Mouse (Mus musculus) kidney, adult 2 months (tissue): Measurements from ENCODE around the gene Glul. TPM values are rescaled to one million over a fixed set of nuclear protein-coding genes. Genes with fewer than 3 reads are reported as not detected.
A peak's percentile ranks its signal among the peaks of the same experiment; 100 is the strongest.

Experiments used
- DNase-seq: peaks from one replicate; pipeline ENCODE4 v3.0.0; 2021
- H3K27ac ChIP-seq: fragments of 200-500 bp; 2 replicates; pipeline ENCODE4 v1.5.1; 2012; ENCODE audit warnings: low read depth, low read length, control low read depth, inconsistent platforms; ENCODE audit not compliant: insufficient read depth
- H3K27me3 ChIP-seq: fragments of 200-500 bp; replicated peaks from 2 replicates; pipeline ENCODE4 v1.6.1; 2012; ENCODE audit warnings: mild to moderate bottlenecking, moderate library complexity, low read length, inconsistent platforms; ENCODE audit not compliant: control insufficient read depth, insufficient read depth
- H3K36me3 ChIP-seq: fragments of 200-500 bp; 2 replicates; pipeline ENCODE4 v1.6.1; 2012; ENCODE audit warnings: mild to moderate bottlenecking, moderate library complexity, low read length, inconsistent platforms; ENCODE audit not compliant: control insufficient read depth, insufficient read depth
- H3K4me1 ChIP-seq: fragments of 200-500 bp; 2 replicates; pipeline ENCODE4 v1.6.1; 2011; ENCODE audit warnings: low read length; ENCODE audit not compliant: control insufficient read depth, insufficient read depth
- H3K4me3 ChIP-seq: fragments of 200-500 bp; 2 replicates; pipeline ENCODE4 v1.5.1; 2011; ENCODE audit warnings: mild to moderate bottlenecking, low read depth, low read length, control low read depth; ENCODE audit not compliant: insufficient read depth
- CTCF ChIP-seq: fragments of 200-500 bp; conservative IDR thresholded peaks from 2 replicates; pipeline ENCODE4 v1.5.1; 2011; ENCODE audit warnings: low read depth, mild to moderate bottlenecking, control low read depth, low read length, moderate library complexity, mixed read lengths; ENCODE audit not compliant: insufficient read depth, insufficient read length
- POLR2A ChIP-seq: fragments of 200-500 bp; IDR thresholded peaks from one replicate; pipeline ENCODE4 v1.6.1; 2011; ENCODE audit warnings: low read depth, low read length, control low read depth
- WGBS: fragments of 180-500 bp; shearing (Covaris S2); methylation state at CpG from one replicate; pipeline ENCODE4 v1.1.7; 2018; 5-methylcytosine and 5-hydroxymethylcytosine counted together
- polyA plus RNA-seq: library from polyadenylated mRNA; depleted of rRNA; stranded (reverse); fragments of >200 nt; gene quantifications from 2 replicates; pipeline ENCODE4 v1.2.3, GENCODE M21; 2012

Gene Glul
- polyA plus RNA-seq, 1 experiment: 1,046 TPM

DNA sequence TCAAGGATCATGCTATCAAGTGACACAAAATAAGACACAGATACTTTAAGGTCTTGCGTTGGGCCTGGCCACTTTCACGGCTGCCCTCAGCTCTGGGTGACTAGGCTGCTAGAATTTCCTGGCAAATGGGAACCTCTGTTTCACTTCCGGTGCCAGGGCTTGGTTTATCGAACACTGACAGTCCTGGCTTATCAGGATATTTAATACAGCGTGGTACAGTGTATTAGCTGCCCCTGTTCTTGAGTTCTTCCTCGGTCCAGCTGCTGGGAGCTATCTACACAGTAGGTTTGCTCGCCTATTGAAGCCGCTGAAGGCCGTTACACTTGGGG lies 10.2 kb downstream of the Glul start:
- peak; percentile 31 for DNase-seq
- H3K36me3 ChIP-seq: peaks cover 16% of the 10 kb centered on the region
- 47% methylated on average over 9 of the region's 9 CpGs for WGBS
- H3K4me3 ChIP-seq: no peak overlapping the region
- no peaks in the 10 kb centered on the region for H3K27me3 ChIP-seq
- peak overlapping the region; percentile 27 for H3K27ac ChIP-seq
- no peak for TF ChIP-seq CTCF
- TF ChIP-seq POLR2A: no peak
- peaks cover 13% of the 10 kb centered on the region for H3K4me1 ChIP-seq

DNA sequence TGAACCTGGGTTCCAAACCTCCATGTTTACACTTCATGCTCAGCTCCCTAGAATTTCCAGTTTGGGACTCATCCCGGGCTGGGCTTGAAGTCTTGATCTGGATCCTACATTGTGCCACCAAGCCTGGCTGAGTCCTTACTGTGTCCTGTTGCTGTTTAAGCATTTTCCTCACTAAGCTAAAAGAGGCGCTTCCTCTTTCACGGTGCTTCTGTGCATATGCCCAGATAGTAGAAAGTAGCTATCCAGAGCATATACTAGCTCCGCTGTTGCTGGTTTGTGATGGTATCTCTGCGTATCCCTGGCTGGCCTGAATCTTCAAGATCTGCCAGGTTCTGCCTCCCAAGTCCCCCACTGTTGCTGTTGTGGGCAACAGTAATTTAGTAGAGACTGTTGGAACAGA lies 10.7 kb downstream of the Glul start:
- WGBS: 69% methylated on average over 5 of the region's 5 CpGs
- Histone ChIP-seq H3K27ac (peak overlapping the region; percentile 64), H3K27me3 (no peaks in the 10 kb centered on the region), H3K4me3 (no peak overlapping the region), H3K4me1 (peaks cover 13% of the 10 kb centered on the region), H3K36me3 (peaks cover 14% of the 10 kb centered on the region)
- DNase-seq: peak; percentile 24
- TF ChIP-seq CTCF (no peak), POLR2A (no peak)

DNA sequence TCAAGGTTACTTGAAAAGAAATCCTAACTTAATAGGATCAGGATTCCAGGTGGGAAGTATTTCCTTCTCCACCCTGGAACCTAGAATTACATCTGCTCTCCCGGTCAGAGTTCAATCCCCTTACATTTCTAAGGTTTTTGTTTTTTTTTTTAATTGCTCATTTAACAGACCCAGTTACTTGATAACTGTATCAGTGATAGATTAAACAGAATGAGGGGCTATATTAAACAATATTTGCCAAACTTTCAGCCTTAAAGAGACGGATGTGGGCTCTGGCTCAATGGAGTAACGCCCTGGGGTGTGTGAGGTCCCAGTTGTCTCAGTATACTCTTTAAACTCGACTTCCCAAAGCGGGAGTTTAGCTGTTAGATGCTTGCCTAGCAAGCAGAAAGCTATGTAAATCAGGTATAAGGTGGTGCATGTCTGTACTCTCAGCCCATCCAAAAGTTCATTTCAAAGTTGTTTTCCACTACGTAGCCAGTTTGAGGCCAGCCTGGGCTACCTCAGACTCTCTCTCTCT lies 11.6 kb downstream of the Glul start:
- DNase-seq: peak; percentile 56
- Histone ChIP-seq H3K36me3 (peaks cover 14% of the 10 kb centered on the region), H3K4me1 (peaks cover 13% of the 10 kb centered on the region), H3K4me3 (no peak overlapping the region), H3K27me3 (no peaks in the 10 kb centered on the region), H3K27ac (peak overlapping the region; percentile 60; the same call in 1 of the 2 replicates)
- WGBS: 60% methylated on average over 6 of the region's 6 CpGs
- TF ChIP-seq POLR2A: no peak
- no peak for TF ChIP-seq CTCF

DNA sequence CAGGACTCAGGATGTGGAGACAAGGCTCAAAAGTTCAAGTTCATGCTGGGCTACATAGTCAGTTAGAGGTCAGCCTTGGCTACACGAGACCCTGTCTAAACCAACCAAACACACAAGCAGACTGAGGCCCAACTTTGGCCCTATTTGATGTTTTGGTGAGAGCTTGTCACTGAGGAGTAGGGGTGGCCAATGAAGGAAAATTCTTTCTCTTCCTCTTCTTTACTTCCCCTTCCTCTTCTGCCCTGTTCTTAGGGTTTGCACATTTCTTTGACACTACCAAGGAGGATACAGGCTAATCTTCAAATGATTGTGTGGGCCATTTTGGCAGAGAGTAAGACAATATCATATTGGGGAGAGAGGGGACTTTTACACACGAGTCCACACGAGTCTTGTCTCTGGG lies 14.1 kb downstream of the Glul start:
- no peak overlapping the region for H3K27ac ChIP-seq

DNA sequence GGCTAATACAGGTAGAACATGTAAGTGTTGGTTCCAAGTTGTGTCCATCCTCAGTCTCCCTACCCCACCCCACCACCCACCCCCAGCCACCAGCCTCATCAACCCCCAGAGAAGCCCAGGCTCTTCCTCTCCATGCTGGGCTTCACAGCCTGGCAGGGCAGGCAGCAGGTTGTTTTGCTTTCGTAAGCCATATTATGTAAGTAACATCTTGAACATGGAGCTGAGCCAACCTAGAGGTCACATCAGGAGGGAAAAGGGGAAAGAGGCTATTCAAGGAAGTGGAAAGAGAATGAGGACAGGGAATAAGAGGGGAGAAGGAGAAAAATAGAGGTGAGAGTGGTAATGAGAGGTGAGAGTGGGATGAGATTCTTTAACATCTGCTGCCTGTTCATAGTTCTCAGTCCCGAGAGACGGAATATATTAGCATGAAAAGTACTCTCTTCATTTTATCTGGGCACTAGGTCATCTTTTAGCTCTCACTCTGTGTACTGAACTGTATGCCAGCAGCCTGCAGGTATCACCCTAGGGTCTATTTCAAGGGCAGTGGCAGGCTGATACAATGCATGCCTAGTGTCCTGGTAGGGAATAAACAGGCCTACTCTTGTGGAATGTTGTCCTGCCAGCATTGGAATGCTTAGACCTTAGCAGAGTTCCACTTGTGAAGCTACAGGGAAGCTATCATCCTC lies 18.9 kb downstream of the Glul start:
- no peak overlapping the region for H3K27ac ChIP-seq
- 37% methylated on average over 3 of the region's 3 CpGs for WGBS
- TF ChIP-seq CTCF (no peak), POLR2A (no peak)
- H3K4me1 ChIP-seq: peaks cover 6% of the 10 kb centered on the region; the same call in 1 of the 2 replicates
- H3K4me3 ChIP-seq: no peak overlapping the region
- DNase-seq: peak; percentile 86
- no peaks in the 10 kb centered on the region for H3K36me3 ChIP-seq
- H3K27me3 ChIP-seq: no peaks in the 10 kb centered on the region

More for the DNA sequence above, 14.1 kb downstream of the Glul start:
- TF ChIP-seq POLR2A (no peak), CTCF (no peak)
- Histone ChIP-seq H3K4me3 (no peak overlapping the region), H3K4me1 (peaks cover 17% of the 10 kb centered on the region), H3K27me3 (no peaks in the 10 kb centered on the region), H3K36me3 (peaks cover 3% of the 10 kb centered on the region; the same call in 1 of the 2 replicates)
- DNase-seq: no peak
- WGBS: 74% methylated on average over 3 of the region's 3 CpGs

DNA sequence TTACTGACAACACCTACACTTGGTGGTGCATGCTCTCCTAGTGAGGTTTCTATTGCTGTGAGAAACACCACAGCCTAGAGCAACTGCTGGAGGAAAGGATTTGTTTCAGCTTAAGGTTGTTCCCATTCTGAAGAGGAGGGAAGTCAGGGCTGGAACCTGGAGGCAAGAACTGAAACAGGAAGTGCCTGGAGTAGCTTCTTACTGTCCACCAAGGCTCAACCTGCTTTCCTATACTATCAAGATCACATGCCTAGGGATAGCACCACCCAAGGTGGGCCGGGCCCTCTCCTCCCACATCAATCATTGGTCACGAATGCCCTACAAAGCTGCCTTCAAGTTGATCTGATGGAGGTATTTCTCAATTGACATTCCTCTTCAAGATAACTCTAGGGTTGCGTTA lies 21.9 kb downstream of the Glul start:
- WGBS: 88% methylated on average over 3 of the region's 3 CpGs
- H3K27ac ChIP-seq: no peak overlapping the region
- no peaks in the 10 kb centered on the region for H3K36me3 ChIP-seq
- H3K4me1 ChIP-seq: peaks cover 6% of the 10 kb centered on the region; the same call in 1 of the 2 replicates
- no peaks in the 10 kb centered on the region for H3K27me3 ChIP-seq
- H3K4me3 ChIP-seq: no peak overlapping the region
- no peak for TF ChIP-seq CTCF
- no peak for TF ChIP-seq POLR2A
- DNase-seq: no peak

DNA sequence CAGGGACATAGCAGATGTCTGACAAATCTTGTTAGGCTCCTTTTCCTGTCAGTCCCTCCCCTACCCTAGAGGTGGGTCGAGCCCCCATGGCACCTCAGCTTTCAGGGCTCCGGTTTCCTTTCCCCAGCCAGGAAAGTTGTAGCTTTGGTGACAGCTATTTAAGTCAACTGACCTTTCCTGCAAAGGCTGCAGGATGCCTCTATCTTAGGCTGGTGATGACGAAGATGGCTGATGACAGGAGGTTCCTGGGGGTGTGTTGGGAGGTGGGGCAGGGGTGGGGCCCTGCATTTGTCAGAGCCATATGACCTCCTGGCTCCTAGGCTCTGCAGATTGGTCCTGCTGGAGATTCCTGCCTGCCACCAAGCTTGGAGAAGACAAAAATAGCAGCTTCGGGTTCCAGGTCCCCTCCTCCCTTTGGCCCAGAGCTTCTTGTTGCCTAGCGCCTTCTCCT lies 22.9 kb downstream of the Glul start:
- TF ChIP-seq POLR2A (no peak), CTCF (no peak)
- Histone ChIP-seq H3K27ac (no peak overlapping the region), H3K4me1 (peaks cover 6% of the 10 kb centered on the region; the same call in 1 of the 2 replicates), H3K4me3 (no peak overlapping the region), H3K27me3 (no peaks in the 10 kb centered on the region), H3K36me3 (no peaks in the 10 kb centered on the region)
- DNase-seq: no peak
- WGBS: 48% methylated on average over 5 of the region's 5 CpGs
